Mouse (Mus musculus): ENCODE measurements around the gene Hap1. TPM values are rescaled to one million over a fixed set of nuclear protein-coding genes. Genes with fewer than 3 reads are reported as not detected.
"Not testable (repeated sequence)": the region's sequence is repeated elsewhere in the genome, so short reads cannot be mapped to it uniquely, and the experiment has no call there.

The Hap1 gene
- polyA plus RNA-seq, 1 experiment from 2014 or later, result 440 TPM

- Histone ChIP-seq H3K27ac (ENCODE audit: low read length) (peak overlapping the region; percentile 99), H3K27me3 (ENCODE audit: control insufficient read depth, insufficient read depth, low read depth, low read length) (no peaks in the 10 kb centered on the region), H3K9me3 (replicated peaks; ENCODE audit: control insufficient read depth, low read length, poor library complexity, severe bottlenecking) (no peaks in the 10 kb centered on the region), H3K36me3 (ENCODE audit: control insufficient read depth, insufficient read depth, low read length) (peaks cover 8% of the 10 kb centered on the region), H3K4me1 (ENCODE audit: control insufficient read depth, insufficient read depth, low read length) (peaks cover 10% of the 10 kb centered on the region; the same call in 1 of the 2 replicates), H3K4me3 (ENCODE audit: low read depth, low read length) (peak overlapping the region; percentile 84), H3K4me2 (ENCODE audit: low read length) (peak overlapping the region; percentile 56), H3K9ac (ENCODE audit: low read depth, low read length) (no peak overlapping the region)
- WGBS, result 82% methylated on average over 10 of the region's 10 CpGs
- ATAC-seq, result peak; percentile 12
Observed at GRCm38 (mm10) chr11:100318529-100319451, 37.1 kb downstream of the Hap1 start.

GRCm38 (mm10) chr11:100317826-100318380 is 38.0 kb downstream of the Hap1 start:
- ATAC-seq, result no peak
- Histone ChIP-seq H3K27ac (ENCODE audit: low read length) (no peak overlapping the region), H3K4me1 (ENCODE audit: control insufficient read depth, insufficient read depth, low read length) (peaks cover 10% of the 10 kb centered on the region; the same call in 1 of the 2 replicates), H3K9ac (ENCODE audit: low read depth, low read length) (no peak overlapping the region), H3K4me2 (ENCODE audit: low read length) (no peak overlapping the region), H3K4me3 (ENCODE audit: low read depth, low read length) (no peak overlapping the region), H3K36me3 (ENCODE audit: control insufficient read depth, insufficient read depth, low read length) (peaks cover 8% of the 10 kb centered on the region), H3K9me3 (replicated peaks; ENCODE audit: control insufficient read depth, low read length, poor library complexity, severe bottlenecking) (no peaks in the 10 kb centered on the region), H3K27me3 (ENCODE audit: control insufficient read depth, insufficient read depth, low read depth, low read length) (no peaks in the 10 kb centered on the region)
- WGBS, result 79% methylated on average over 6 of the region's 6 CpGs

GRCm38 (mm10) chr11:100315439-100315838 is 40.5 kb downstream of the Hap1 start:
- H3K27me3 ChIP-seq (ENCODE audit: control insufficient read depth, insufficient read depth, low read depth, low read length), result no peaks in the 10 kb centered on the region
- ATAC-seq, result no peak
- H3K9ac ChIP-seq (ENCODE audit: low read depth, low read length), result no peak overlapping the region
- H3K4me3 ChIP-seq (ENCODE audit: low read depth, low read length), result no peak overlapping the region
- no peaks in the 10 kb centered on the region for H3K9me3 ChIP-seq (replicated peaks; ENCODE audit: control insufficient read depth, low read length, poor library complexity, severe bottlenecking)
- no peak overlapping the region for H3K4me2 ChIP-seq (ENCODE audit: low read length)
- no peak overlapping the region for H3K27ac ChIP-seq (ENCODE audit: low read length)
- H3K4me1 ChIP-seq (ENCODE audit: control insufficient read depth, insufficient read depth, low read length), result peaks cover 5% of the 10 kb centered on the region; the same call in 1 of the 2 replicates
- 94% methylated on average over 5 of the region's 5 CpGs for WGBS
- no peaks in the 10 kb centered on the region for H3K36me3 ChIP-seq (ENCODE audit: control insufficient read depth, insufficient read depth, low read length)

GRCm38 (mm10) chr11:100313424-100313823 is 42.5 kb downstream of the Hap1 start:
- Histone ChIP-seq H3K36me3 (ENCODE audit: control insufficient read depth, insufficient read depth, low read length) (no peaks in the 10 kb centered on the region), H3K9ac (ENCODE audit: low read depth, low read length) (no peak overlapping the region), H3K27ac (ENCODE audit: low read length) (no peak overlapping the region), H3K9me3 (replicated peaks; ENCODE audit: control insufficient read depth, low read length, poor library complexity, severe bottlenecking) (no peaks in the 10 kb centered on the region), H3K4me2 (ENCODE audit: low read length) (no peak overlapping the region), H3K4me1 (ENCODE audit: control insufficient read depth, insufficient read depth, low read length) (peaks cover 5% of the 10 kb centered on the region; the same call in 1 of the 2 replicates), H3K27me3 (ENCODE audit: control insufficient read depth, insufficient read depth, low read depth, low read length) (no peaks in the 10 kb centered on the region), H3K4me3 (ENCODE audit: low read depth, low read length) (no peak overlapping the region)
- ATAC-seq, result no peak
- 92% methylated on average over 6 of the region's 6 CpGs for WGBS

- Histone ChIP-seq H3K4me1 (ENCODE audit: control insufficient read depth, insufficient read depth, low read length) (peaks cover 5% of the 10 kb centered on the region; the same call in 1 of the 2 replicates), H3K27ac (ENCODE audit: low read length) (no peak overlapping the region), H3K4me3 (ENCODE audit: low read depth, low read length) (no peak overlapping the region), H3K36me3 (ENCODE audit: control insufficient read depth, insufficient read depth, low read length) (no peaks in the 10 kb centered on the region), H3K9ac (ENCODE audit: low read depth, low read length) (no peak overlapping the region), H3K9me3 (replicated peaks; ENCODE audit: control insufficient read depth, low read length, poor library complexity, severe bottlenecking) (no peaks in the 10 kb centered on the region), H3K27me3 (ENCODE audit: control insufficient read depth, insufficient read depth, low read depth, low read length) (no peaks in the 10 kb centered on the region), H3K4me2 (ENCODE audit: low read length) (no peak overlapping the region)
- 28% methylated on average over 5 of the region's 5 CpGs for WGBS
- ATAC-seq, result no peak
Observed at GRCm38 (mm10) chr11:100312096-100312679, 43.7 kb downstream of the Hap1 start.

- Histone ChIP-seq H3K4me2 (ENCODE audit: low read length) (no peak overlapping the region), H3K4me3 (ENCODE audit: low read depth, low read length) (no peak overlapping the region), H3K27ac (ENCODE audit: low read length) (no peak overlapping the region), H3K9ac (ENCODE audit: low read depth, low read length) (no peak overlapping the region), H3K4me1 (ENCODE audit: control insufficient read depth, insufficient read depth, low read length) (peaks cover 5% of the 10 kb centered on the region; the same call in 1 of the 2 replicates), H3K27me3 (ENCODE audit: control insufficient read depth, insufficient read depth, low read depth, low read length) (no peaks in the 10 kb centered on the region), H3K9me3 (replicated peaks; ENCODE audit: control insufficient read depth, low read length, poor library complexity, severe bottlenecking) (no peaks in the 10 kb centered on the region), H3K36me3 (ENCODE audit: control insufficient read depth, insufficient read depth, low read length) (no peaks in the 10 kb centered on the region)
- no peak for ATAC-seq
- 67% methylated on average over 1 of the region's 1 CpGs for WGBS
Observed at GRCm38 (mm10) chr11:100311656-100312055, 44.3 kb downstream of the Hap1 start.

- not testable (repeated sequence) for H3K9ac ChIP-seq (ENCODE audit: low read depth, low read length); H3K36me3 ChIP-seq (ENCODE audit: control insufficient read depth, insufficient read depth, low read length); ATAC-seq; H3K4me2 ChIP-seq (ENCODE audit: low read length); H3K4me1 ChIP-seq (ENCODE audit: control insufficient read depth, insufficient read depth, low read length); H3K27me3 ChIP-seq (ENCODE audit: control insufficient read depth, insufficient read depth, low read depth, low read length); H3K4me3 ChIP-seq (ENCODE audit: low read depth, low read length); H3K9me3 ChIP-seq (replicated peaks; ENCODE audit: control insufficient read depth, low read length, poor library complexity, severe bottlenecking); H3K27ac ChIP-seq (ENCODE audit: low read length)
- WGBS, result 92% methylated on average over 4 of the region's 6 CpGs
Observed at GRCm38 (mm10) chr11:100308672-100309071, 47.3 kb downstream of the Hap1 start.

- Histone ChIP-seq H3K27me3 (ENCODE audit: control insufficient read depth, insufficient read depth, low read depth, low read length) (no peaks in the 10 kb centered on the region), H3K27ac (ENCODE audit: low read length) (no peak overlapping the region), H3K4me1 (ENCODE audit: control insufficient read depth, insufficient read depth, low read length) (peaks cover 5% of the 10 kb centered on the region; the same call in 1 of the 2 replicates), H3K4me3 (ENCODE audit: low read depth, low read length) (no peak overlapping the region), H3K36me3 (ENCODE audit: control insufficient read depth, insufficient read depth, low read length) (no peaks in the 10 kb centered on the region), H3K9ac (ENCODE audit: low read depth, low read length) (no peak overlapping the region), H3K9me3 (replicated peaks; ENCODE audit: control insufficient read depth, low read length, poor library complexity, severe bottlenecking) (no peaks in the 10 kb centered on the region), H3K4me2 (ENCODE audit: low read length) (no peak overlapping the region)
- 91% methylated on average over 5 of the region's 5 CpGs for WGBS
- ATAC-seq, result no peak
Observed at GRCm38 (mm10) chr11:100307900-100308299, 48.0 kb downstream of the Hap1 start.

GRCm38 (mm10) chr11:100301292-100301691 is 54.6 kb downstream of the Hap1 start:
- Histone ChIP-seq H3K4me1 (ENCODE audit: control insufficient read depth, insufficient read depth, low read length) (0 out of 2 replicates have a peak, but pooled peaks cover 2% of the 10 kb centered on the region), H3K27me3 (ENCODE audit: control insufficient read depth, insufficient read depth, low read depth, low read length) (no peaks in the 10 kb centered on the region)
- no peak for ATAC-seq

More at GRCm38 (mm10) chr11:100301292-100301691, 54.6 kb downstream of the Hap1 start:
- 94% methylated on average over 5 of the region's 5 CpGs for WGBS
- Histone ChIP-seq H3K27ac (ENCODE audit: low read length) (no peak overlapping the region), H3K9me3 (replicated peaks; ENCODE audit: control insufficient read depth, low read length, poor library complexity, severe bottlenecking) (no peaks in the 10 kb centered on the region), H3K4me2 (ENCODE audit: low read length) (no peak overlapping the region), H3K9ac (ENCODE audit: low read depth, low read length) (no peak overlapping the region), H3K36me3 (ENCODE audit: control insufficient read depth, insufficient read depth, low read length) (no peaks in the 10 kb centered on the region), H3K4me3 (ENCODE audit: low read depth, low read length) (no peak overlapping the region)

Measured in midbrain, embryonic 16.5 days (tissue).